Mouse (Mus musculus) ES-E14 (cell line): ENCODE data around the gene Kcnip2. TPM values are rescaled to one million over a fixed set of nuclear protein-coding genes. Genes with fewer than 3 reads are reported as not detected.

Experiments
- DNase-seq: peaks from one replicate; pipeline ENCODE4 v3.0.0-alpha.2; 2013; ENCODE audit warnings: low read depth, low spot score
- H3K27ac ChIP-seq: 2 replicates; pipeline ENCODE4 v1.5.1; 2012; ENCODE audit warnings: low read depth, mild to moderate bottlenecking, low read length, moderate library complexity, mixed read lengths; ENCODE audit not compliant: poor library complexity, insufficient read depth, severe bottlenecking
- H3K36me3 ChIP-seq: 2 replicates; pipeline ENCODE4 v1.6.1; 2012; ENCODE audit warnings: mild to moderate bottlenecking, low read length, moderate library complexity, mixed read lengths; ENCODE audit not compliant: control insufficient read depth, poor library complexity, insufficient read depth, severe bottlenecking
- H3K4me1 ChIP-seq, 2 experiments: fragments of 150-350 bp in 1 of 2; sonication (generic) in 1 of 2; 2 replicates each; pipeline ENCODE4 v1.6.1; 2012; ENCODE audit warnings: low read length in 2 of 2, mild to moderate bottlenecking in 1 of 2, mixed read lengths in 1 of 2; ENCODE audit not compliant: control insufficient read depth in 2 of 2, insufficient read depth in 2 of 2, poor library complexity in 1 of 2
- H3K4me3 ChIP-seq, 2 experiments: fragments of 150-350 bp in 1 of 2; sonication (generic) in 1 of 2; 2 replicates each; pipeline ENCODE4 v1.5.1; 2012; ENCODE audit warnings: low read length in 2 of 2, low read depth in 1 of 2, mild to moderate bottlenecking in 1 of 2, mixed read lengths in 1 of 2; ENCODE audit not compliant: insufficient read depth in 1 of 2, poor library complexity in 1 of 2, severe bottlenecking in 1 of 2
- H3K9ac ChIP-seq: 2 replicates; pipeline ENCODE4 v1.6.1; 2012; ENCODE audit warnings: low read depth, mild to moderate bottlenecking, low read length, mixed read lengths; ENCODE audit not compliant: poor library complexity, insufficient read depth, severe bottlenecking
- H3K9me3 ChIP-seq: fragments of 150-350 bp; sonication (generic); 2 replicates; pipeline ENCODE4 v1.6.1; 2012; ENCODE audit warnings: low read depth, mild to moderate bottlenecking, low read length; ENCODE audit not compliant: control insufficient read depth, insufficient read depth
- CHD2 ChIP-seq: IDR thresholded peaks from 2 replicates; pipeline ENCODE4 v1.6.1; 2014; ENCODE audit warnings: mild to moderate bottlenecking, low read depth, low read length, inconsistent platforms
- HCFC1 ChIP-seq: IDR thresholded peaks from 2 replicates; pipeline ENCODE4 v1.6.1; 2012; ENCODE audit warnings: low read length, inconsistent platforms, borderline replicate concordance; ENCODE audit not compliant: insufficient read depth
- MAFK ChIP-seq: IDR thresholded peaks from 2 replicates; pipeline ENCODE4 v1.6.1; 2014; ENCODE audit warnings: mild to moderate bottlenecking, low read depth, low read length, inconsistent platforms; ENCODE audit not compliant: insufficient read depth
- ZC3H11A ChIP-seq: IDR thresholded peaks from 2 replicates; pipeline ENCODE4 v1.6.1; 2012; ENCODE audit warnings: low read depth, mild to moderate bottlenecking, inconsistent platforms, low read length, borderline replicate concordance
- ZNF384 ChIP-seq: IDR thresholded peaks from 2 replicates; pipeline ENCODE4 v1.6.1; 2012; ENCODE audit warnings: low read depth, low read length, inconsistent platforms
- in situ Hi-C, 2 experiments: fragments of 600-800 bp; cut with MboI; formaldehyde crosslinking; loops; one replicate each; pipeline ENCODE4 v1.15.1; 2025; ENCODE audit warnings: low sequenced_read_pairs in 2 of 2, inconsistent platforms in 1 of 2; ENCODE audit not compliant: unreplicated experiment in 2 of 2
- total RNA-seq: library from RNA; depleted of rRNA; stranded (reverse); fragments of 300-350 nt; gene quantifications from 2 replicates; pipeline ENCODE4 v1.2.3, GENCODE M21; 2012

Kcnip2 gene
- total RNA-seq, 1 experiment = 0.85 TPM

GRCm38 (mm10) chr19:45815170-45815569, 691 bp downstream of the Kcnip2 start:
- no peak for TF ChIP-seq MAFK
- no peak for TF ChIP-seq CHD2
- no peak for TF ChIP-seq HCFC1
- TF ChIP-seq ZNF384 = no peak
- no peak for TF ChIP-seq ZC3H11A
- Histone ChIP-seq H3K4me3 (peak overlapping the region; percentile 60 to 74), H3K36me3 (peaks cover 4% of the 10 kb centered on the region; the same call in 1 of the 2 replicates), H3K4me1 (peaks cover 6 to 34% of the 10 kb centered on the region in 2 experiments; a peak in 3 of 4 replicates), H3K27ac (no peak overlapping the region), H3K9me3 (no peaks in the 10 kb centered on the region), H3K9ac (no peak overlapping the region)
- no peak for DNase-seq
- in situ Hi-C loops = loop anchor here in 1 of 2 experiments (10.0 kb wide), 1 partner anchor 200 kb away; no protein-coding TSS in a partner anchor

GRCm38 (mm10) chr19:45813801-45814200, 2.1 kb downstream of the Kcnip2 start:
- H3K9me3 ChIP-seq = no peaks in the 10 kb centered on the region
- H3K4me1 ChIP-seq = peaks cover 5 to 31% of the 10 kb centered on the region in 2 experiments; a peak in 3 of 4 replicates

DNA sequence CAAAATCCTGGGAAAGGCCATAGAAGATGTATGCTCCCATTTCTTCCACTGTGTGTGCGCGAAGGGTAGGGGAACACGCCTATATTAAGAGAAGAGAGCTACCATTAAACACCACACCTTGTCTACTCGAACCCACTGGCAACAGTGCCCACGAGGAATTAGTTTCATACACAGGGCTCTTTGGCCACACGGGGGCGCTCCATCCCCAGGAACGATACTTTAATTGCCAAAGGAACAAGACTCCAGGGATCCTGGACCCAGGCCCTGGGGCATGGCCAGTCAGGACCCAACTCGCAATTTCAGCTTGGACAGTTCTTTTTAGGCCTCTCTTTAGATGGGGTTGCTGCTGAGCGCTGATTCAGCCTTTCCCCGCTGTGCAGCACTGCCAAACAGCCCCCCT, 2.6 kb downstream of the Kcnip2 start:
- Histone ChIP-seq H3K36me3 (no peaks in the 10 kb centered on the region), H3K4me1 (peaks cover 2 to 25% of the 10 kb centered on the region in 2 experiments; a peak in 3 of 4 replicates), H3K4me3 (0 out of 4 replicates have a peak overlapping the region, but pooled peaks of 1 of the 2 experiments have one; percentile 3), H3K9ac (no peak overlapping the region), H3K9me3 (no peaks in the 10 kb centered on the region), H3K27ac (no peak overlapping the region)
- 0 out of 2 replicates have a peak, but pooled peaks have one; percentile 6 for TF ChIP-seq MAFK
- no peak for TF ChIP-seq ZNF384
- TF ChIP-seq CHD2 = no peak
- no peak for TF ChIP-seq HCFC1
- peak; percentile 56; the same call in 1 of the 2 replicates for TF ChIP-seq ZC3H11A
- in situ Hi-C loops = loop anchor here in 1 of 2 experiments (10.0 kb wide), 1 partner anchor 202 kb away; no protein-coding TSS in a partner anchor
- peak; percentile 90 for DNase-seq

More at GRCm38 (mm10) chr19:45813801-45814200, 2.1 kb downstream of the Kcnip2 start:
- no peak overlapping the region for H3K27ac ChIP-seq
- DNase-seq = no peak
- in situ Hi-C loops = loop anchor here in 1 of 2 experiments (10.0 kb wide), 1 partner anchor 201 kb away; no protein-coding TSS in a partner anchor
- H3K36me3 ChIP-seq = peaks cover 4% of the 10 kb centered on the region; the same call in 1 of the 2 replicates
- TF ChIP-seq ZNF384 = no peak
- no peak for TF ChIP-seq CHD2
- TF ChIP-seq HCFC1 = no peak
- TF ChIP-seq MAFK = no peak
- TF ChIP-seq ZC3H11A = no peak
- 0 out of 4 replicates have a peak overlapping the region, but pooled peaks of 1 of the 2 experiments have one; percentile 3 for H3K4me3 ChIP-seq
- H3K9ac ChIP-seq = no peak overlapping the region

GRCm38 (mm10) chr19:45812673-45813252, 3.1 kb downstream of the Kcnip2 start:
- Histone ChIP-seq H3K4me3 (peak overlapping the region in 1 of 2 experiments; percentile 76; a peak in 1 of 4 replicates), H3K36me3 (no peaks in the 10 kb centered on the region), H3K9ac (no peak overlapping the region), H3K9me3 (no peaks in the 10 kb centered on the region), H3K27ac (no peak overlapping the region), H3K4me1 (peaks cover 2 to 25% of the 10 kb centered on the region in 2 experiments; a peak in 3 of 4 replicates)
- TF ChIP-seq ZNF384 (no peak), ZC3H11A (no peak), CHD2 (no peak), MAFK (no peak), HCFC1 (no peak)
- DNase-seq = no peak
- in situ Hi-C loops = loop anchor here in 1 of 2 experiments (10.0 kb wide), 1 partner anchor 202 kb away; no protein-coding TSS in a partner anchor
